Comparison of ENCODE assay signal across 8 mouse cellular contexts in genomic region chr9:62540736-62541135, GRCm38 (mm10). TPM values are rescaled to one million over a fixed set of nuclear protein-coding genes. Genes with fewer than 3 reads are reported as not detected.
A peak's percentile ranks its signal among the peaks of the same experiment; 100 is the strongest.
DNase-seq lines count a peak whose midpoint lies in the region; ATAC-seq lines count a peak whose summit lies in the region.

No protein-coding gene starts in this region.

- no peaks in the 10 kb centered on the region for H3K36me3 ChIP-seq in heart, embryonic 11.5 days (ENCODE audit: control insufficient read depth, insufficient read depth, low read length)
- no peaks in the 10 kb centered on the region for H3K36me3 ChIP-seq in hindbrain, embryonic 15.5 days
- H3K36me3 ChIP-seq in midbrain, embryonic 14.5 days (ENCODE audit: control insufficient read depth, insufficient read depth, low read length) = no peaks in the 10 kb centered on the region

- no peak overlapping the region for H3K27ac ChIP-seq in heart, embryonic 11.5 days (ENCODE audit: low read depth, low read length)
- peak overlapping the region; percentile 86 for H3K27ac ChIP-seq in hindbrain, embryonic 15.5 days (replicated peaks)
- peak overlapping the region; percentile 67 for H3K27ac ChIP-seq in midbrain, embryonic 14.5 days (replicated peaks; ENCODE audit: low read depth, low read length)

- no peaks in the 10 kb centered on the region for H3K9me3 ChIP-seq in heart, embryonic 11.5 days (replicated peaks; ENCODE audit: control insufficient read depth, low read length)
- H3K9me3 ChIP-seq in hindbrain, embryonic 15.5 days = no peaks in the 10 kb centered on the region
- H3K9me3 ChIP-seq in midbrain, embryonic 14.5 days (ENCODE audit: control insufficient read depth, low read length) = no peaks in the 10 kb centered on the region

- H3K4me1 ChIP-seq in heart, embryonic 11.5 days (ENCODE audit: control insufficient read depth, insufficient read depth, low read length) = 0 out of 2 replicates have a peak, but pooled peaks cover 8% of the 10 kb centered on the region
- peaks cover 63% of the 10 kb centered on the region for H3K4me1 ChIP-seq in hindbrain, embryonic 15.5 days (replicated peaks)
- peaks cover 30% of the 10 kb centered on the region for H3K4me1 ChIP-seq in midbrain, embryonic 14.5 days (ENCODE audit: control insufficient read depth, insufficient read depth, low read length)

- no peak overlapping the region for H3K4me2 ChIP-seq in heart, embryonic 11.5 days
- peak overlapping the region; percentile 18; the same call in 1 of the 2 replicates for H3K4me2 ChIP-seq in hindbrain, embryonic 15.5 days
- H3K4me2 ChIP-seq in midbrain, embryonic 14.5 days (ENCODE audit: low read length) = no peak overlapping the region

- H3K4me3 ChIP-seq in heart, embryonic 11.5 days (ENCODE audit: low read depth, low read length) = no peak overlapping the region
- no peak overlapping the region for H3K4me3 ChIP-seq in hindbrain, embryonic 15.5 days
- no peak overlapping the region for H3K4me3 ChIP-seq in midbrain, embryonic 14.5 days (replicated peaks; ENCODE audit: low read depth, low read length)

- WGBS in heart, embryonic 11.5 days (ENCODE audit: insufficient replicate concordance) = 66% methylated on average over 10 of the region's 10 CpGs
- WGBS in hindbrain, embryonic 15.5 days = 14% methylated on average over 10 of the region's 10 CpGs
- 21% methylated on average over 10 of the region's 10 CpGs for WGBS in midbrain, embryonic 14.5 days

- H3K27me3 ChIP-seq in heart, embryonic 11.5 days (ENCODE audit: control insufficient read depth, insufficient read depth, low read length) = peaks cover 10% of the 10 kb centered on the region; the same call in 1 of the 2 replicates
- no peaks in the 10 kb centered on the region for H3K27me3 ChIP-seq in hindbrain, embryonic 15.5 days
- H3K27me3 ChIP-seq in midbrain, embryonic 14.5 days (ENCODE audit: control insufficient read depth, insufficient read depth, low read length) = no peaks in the 10 kb centered on the region

- no peak for ATAC-seq in heart, embryonic 11.5 days (replicated peaks; ENCODE audit: insufficient number of reproducible peaks, low FRiP score, low TSS enrichment)
- ATAC-seq in hindbrain, embryonic 15.5 days (ENCODE audit: low FRiP score, low read depth) = 0 out of 2 replicates have a peak, but pooled peaks have one; percentile 20
- ATAC-seq in midbrain, embryonic 14.5 days (ENCODE audit: low FRiP score, low TSS enrichment) = no peak

- no peak overlapping the region for H3K9ac ChIP-seq in heart, embryonic 11.5 days (ENCODE audit: low read depth, low read length)
- H3K9ac ChIP-seq in hindbrain, embryonic 15.5 days = peak overlapping the region; percentile 26; the same call in 1 of the 2 replicates
- H3K9ac ChIP-seq in midbrain, embryonic 14.5 days (replicated peaks; ENCODE audit: low read length) = no peak overlapping the region

- DNase-seq in heart, adult 18-20 months = peak; percentile 37 to 49
- peak; percentile 95 to 96 for DNase-seq in cerebellum, postnatal 14 days
- DNase-seq in midbrain, embryonic 14.5 days = peak; percentile 77
- DNase-seq in yolk sac, embryonic 10.5 days (ENCODE audit: low spot score) = no peak
- no peak for DNase-seq in urinary bladder, postnatal 25 days (ENCODE audit: low spot score)
- DNase-seq in adrenal gland, adult 2 months = no peak

RNA-seq across cellular contexts. Expression of gene Coro2b, which starts 3.9 kb away (rescaled TPM):
- total RNA-seq in heart, adult 18-20 months (2021) = 10 to 100 TPM; 13.3 to 13.8 TPM
- polyA plus RNA-seq in heart, embryonic 11.5 days (2014; fragmentation: Nextera tagmentation; extraction: Ambion mirVana) = 3.7 TPM in 2 replicates
- polyA plus RNA-seq in hindbrain, embryonic 15.5 days (2015; fragmentation: Nextera tagmentation; extraction: Ambion mirVana) = 39.1 and 48.3 TPM in 2 replicates
- polyA plus RNA-seq in midbrain, embryonic 14.5 days (2014; fragmentation: Nextera tagmentation; extraction: Ambion mirVana) = 33.2 and 34.5 TPM in 2 replicates
- total RNA-seq in adrenal gland, adult 2 months (2021) = 10 to 100 TPM; 13.1 to 15.3 TPM
- polyA plus RNA-seq in adrenal gland, adult 2 months (2012; rRNA removed) = 14.3 and 15.5 TPM in 2 replicates

Comparison
In these comparisons a context has a peak if more than half of its experiments do, and no peak if none do; other contexts are left out.
1. DNase-seq: peak in heart, adult 18-20 months (2 of 2), cerebellum, postnatal 14 days (2 of 2) and midbrain, embryonic 14.5 days (single experiment); none in yolk sac, embryonic 10.5 days (single experiment), urinary bladder, postnatal 25 days (single experiment) and adrenal gland, adult 2 months (single experiment).